Mouse (Mus musculus): ENCODE measurements at regions not wholly inside any gene's neighbourhood (a gene's known extent, or its start where the extent isn't known, plus 50 kb on each side); places are given as distances from the start of the nearest gene placed in this dataset.

DNA sequence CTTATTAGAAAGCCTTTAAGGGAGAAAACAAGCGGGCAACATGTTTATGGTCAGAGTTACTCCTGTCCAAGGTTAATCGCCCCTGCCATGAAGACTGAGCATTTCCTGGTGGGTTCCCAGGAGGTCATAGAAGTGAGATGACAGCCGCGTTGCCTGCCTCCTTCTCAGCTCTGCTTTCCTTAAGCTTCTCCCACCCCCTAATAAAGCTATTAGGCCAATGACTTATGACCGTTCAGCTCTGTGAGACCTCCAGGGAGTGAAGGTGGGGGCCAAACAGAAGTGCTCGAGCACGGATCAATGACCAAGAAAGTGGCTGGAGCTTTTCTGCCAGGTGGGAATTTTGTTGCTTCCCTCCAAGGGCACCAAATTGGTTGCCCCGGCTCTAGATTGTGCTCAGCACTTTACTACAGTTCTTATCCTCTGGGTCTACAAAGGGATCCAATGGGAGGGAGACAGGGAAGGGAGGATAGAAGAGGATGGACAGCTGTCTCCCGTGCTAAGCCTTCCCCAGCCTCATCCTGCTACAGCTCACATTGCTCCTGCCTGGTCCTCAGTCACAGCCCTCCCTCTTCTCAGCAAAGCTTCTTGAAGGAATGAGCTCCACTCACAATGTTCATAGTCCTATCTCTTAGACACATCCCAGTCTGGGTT, 151.1 kb upstream of the Ppp2r3a start:
- no peak for DNase-seq (ENCODE audit: low spot score)

DNA sequence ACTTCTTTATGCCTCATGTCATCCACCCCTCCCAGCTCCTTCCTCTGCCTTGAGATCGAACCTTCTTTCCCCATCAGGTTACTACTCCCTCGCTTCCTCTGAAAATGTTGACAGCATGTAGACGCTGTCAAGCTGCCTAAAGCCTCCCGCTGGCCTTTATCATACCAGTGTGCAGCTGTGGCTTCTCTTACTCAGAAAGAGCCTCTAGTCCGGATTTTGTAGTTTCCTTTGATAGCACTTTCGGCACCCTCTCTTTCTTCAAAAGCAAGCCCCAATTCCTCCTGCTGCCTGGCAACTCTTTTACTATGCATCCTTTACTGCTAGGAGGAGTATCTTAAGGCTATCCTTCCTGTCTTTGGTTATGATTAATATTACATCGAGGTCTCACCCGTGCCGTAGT, 149.8 kb upstream of the Ppp2r3a start:
- no peak for DNase-seq (ENCODE audit: low spot score)

DNA sequence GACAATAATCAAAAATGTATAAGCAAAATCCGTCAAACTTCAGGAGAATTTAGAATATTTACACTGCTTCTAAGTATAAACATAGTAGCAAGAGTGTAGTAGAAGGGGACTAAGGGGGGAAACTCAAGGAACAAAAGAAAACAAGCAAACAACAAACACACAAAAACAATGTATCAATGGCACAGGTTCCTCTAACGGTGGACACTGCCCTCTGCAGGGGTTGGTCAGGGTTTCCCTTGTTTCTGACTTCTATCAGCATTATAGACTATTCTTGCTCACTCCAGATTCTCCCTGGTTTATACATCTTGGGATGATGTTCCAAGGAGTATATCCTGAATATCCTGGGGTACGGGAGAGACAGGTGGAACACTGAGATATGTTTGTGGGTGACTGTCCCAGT, 147.3 kb upstream of the Ppp2r3a start:
- no peak for DNase-seq (ENCODE audit: low spot score)

DNA sequence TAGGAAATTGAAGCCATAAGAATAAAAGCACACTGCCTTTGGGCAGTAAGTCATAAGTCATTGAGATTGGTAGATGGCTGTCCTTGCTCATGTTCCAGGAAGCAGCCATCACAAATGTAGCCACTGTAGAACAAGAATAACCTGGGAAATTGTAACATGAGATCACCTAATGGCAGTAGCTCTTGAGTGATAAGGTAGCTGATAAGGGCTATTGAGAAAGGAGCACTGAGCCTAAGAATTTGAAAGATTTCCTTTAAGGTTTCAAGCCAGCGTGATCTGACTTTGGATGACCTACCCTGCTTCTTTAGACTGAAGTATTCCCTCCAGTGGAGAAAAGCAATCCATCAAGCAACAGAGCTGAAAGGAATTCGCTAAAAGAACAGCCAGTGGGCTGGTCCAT, 117.8 kb upstream of the Ppp2r3a start:
- no peak for DNase-seq (ENCODE audit: low spot score)

DNA sequence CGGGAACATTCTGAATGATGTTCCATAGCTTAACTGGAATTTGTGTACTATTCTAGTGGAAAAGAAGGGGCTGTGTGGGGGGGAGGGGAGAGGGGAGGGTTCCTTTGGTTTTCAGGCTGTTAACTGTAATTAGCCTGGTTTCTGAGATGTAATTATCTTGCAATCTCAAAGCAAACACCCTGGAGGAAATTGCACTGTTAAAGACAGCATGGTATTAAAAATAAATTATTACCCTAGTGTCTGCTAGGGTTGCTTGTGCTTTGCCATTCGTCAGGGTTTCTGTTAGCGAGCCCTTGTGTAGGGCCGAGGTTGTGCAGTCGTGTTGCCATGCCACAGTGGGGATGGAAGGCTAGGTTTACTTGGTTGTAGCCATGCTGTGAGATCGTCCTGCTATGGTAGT, 105.0 kb upstream of the Ppp2r3a start:
- DNase-seq (ENCODE audit: low spot score) = no peak

DNA sequence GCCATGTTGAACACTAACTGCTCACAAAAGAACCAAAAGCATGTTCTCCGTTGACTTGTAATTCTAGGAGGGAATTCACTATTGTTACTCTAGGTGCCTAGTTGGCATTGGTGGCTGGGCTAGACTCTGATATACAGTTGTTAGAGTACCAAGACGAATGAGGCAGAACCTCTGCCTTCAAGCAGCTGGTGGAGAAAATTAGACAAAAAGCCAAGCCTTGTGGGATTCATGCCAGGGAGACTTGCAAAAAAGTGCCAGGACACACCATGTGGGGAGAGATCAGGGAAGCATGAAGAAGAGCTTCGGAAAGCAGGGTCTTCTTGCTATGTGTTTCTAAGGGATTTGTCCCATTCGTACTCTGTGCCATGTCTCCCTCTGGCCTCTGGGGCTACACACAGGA, 97.2 kb upstream of the Ppp2r3a start:
- no peak for DNase-seq (ENCODE audit: low spot score)

- DNase-seq (ENCODE audit: low spot score) = no peak
Observed at GRCm38 (mm10) chr9:101342887-101343286, 91.3 kb upstream of the Ppp2r3a start.

GRCm38 (mm10) chr9:101340796-101341465, 89.3 kb upstream of the Ppp2r3a start:
- no peak for DNase-seq (ENCODE audit: low spot score)

GRCm38 (mm10) chr9:101329032-101329824, 77.6 kb upstream of the Ppp2r3a start:
- no peak for DNase-seq (ENCODE audit: low spot score)

DNA sequence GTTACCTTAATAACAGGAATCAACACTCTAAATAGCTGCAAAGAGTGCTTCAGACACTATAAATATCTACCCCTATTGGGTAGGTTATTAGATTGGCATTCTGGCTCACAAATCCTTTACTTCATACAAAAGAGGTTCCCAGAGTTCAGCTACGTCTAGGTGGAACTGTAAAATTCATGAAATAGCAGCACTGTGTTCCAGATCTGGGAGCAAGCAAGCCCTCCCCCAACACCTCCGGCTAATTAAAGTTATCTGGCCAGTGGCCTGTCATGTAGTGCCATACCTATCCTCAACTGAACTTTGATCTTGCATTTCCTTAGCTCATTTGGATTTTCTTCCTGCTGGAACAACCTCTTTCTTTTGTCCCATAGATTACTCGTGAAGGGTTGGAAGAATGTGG, 75.4 kb upstream of the Ppp2r3a start:
- DNase-seq (ENCODE audit: low spot score) = no peak

GRCm38 (mm10) chr9:101314036-101314435, 62.4 kb upstream of the Ppp2r3a start:
- peak; percentile 81 for DNase-seq (ENCODE audit: low spot score)

- no peak for DNase-seq (ENCODE audit: low spot score)
Observed at GRCm38 (mm10) chr9:101306408-101306935, 54.9 kb upstream of the Ppp2r3a start.

GRCm38 (mm10) chr9:101305730-101306129, 54.1 kb upstream of the Ppp2r3a start:
- DNase-seq (ENCODE audit: low spot score) = no peak
